Mouse (Mus musculus) lung, adult 2 months (tissue): Measurements from ENCODE around the gene Rpp38.

Experiments used
- CTCF ChIP-seq: fragments of 200-500 bp; IDR thresholded peaks from 2 replicates; pipeline ENCODE4 v1.5.1; 2011; ENCODE audit warnings: mild to moderate bottlenecking, low read length, control low read depth; ENCODE audit not compliant: insufficient read depth
- POLR2A ChIP-seq: fragments of 200-500 bp; IDR thresholded peaks from 2 replicates; pipeline ENCODE4 v1.6.1; 2011; ENCODE audit warnings: low read depth, mild to moderate bottlenecking, control low read depth, low read length, borderline replicate concordance; ENCODE audit errors: extremely low read depth

- TF ChIP-seq CTCF (no peak), POLR2A (no peak)
Observed at GRCm38 (mm10) chr2:3305426-3306025, 26.9 kb downstream of the Rpp38 start.
